Mouse (Mus musculus): ENCODE data around the gene Fam172a. TPM values are rescaled to one million over a fixed set of nuclear protein-coding genes. Genes with fewer than 3 reads are reported as not detected.

Gene Fam172a
- polyA plus RNA-seq, 1 experiment from 2014 or later = 9.9 TPM

- WGBS (ENCODE audit: insufficient replicate concordance) = 74% methylated on average over 1 of the region's 1 CpGs
- Histone ChIP-seq H3K36me3 (replicated peaks; ENCODE audit: insufficient read depth, low read length) (no peaks in the 10 kb centered on the region), H3K4me3 (ENCODE audit: low read depth, low read length) (no peak overlapping the region), H3K9ac (replicated peaks) (no peak overlapping the region), H3K4me1 (ENCODE audit: insufficient read depth) (no peaks in the 10 kb centered on the region), H3K4me2 (ENCODE audit: low read depth, low read length) (no peak overlapping the region), H3K27me3 (ENCODE audit: insufficient read depth, low read length) (no peaks in the 10 kb centered on the region), H3K9me3 (ENCODE audit: low read length) (peaks cover 6% of the 10 kb centered on the region; the same call in 1 of the 2 replicates), H3K27ac (ENCODE audit: low read depth) (no peak overlapping the region)
- DNase-seq (no peak), ATAC-seq (no peak)
- TF ChIP-seq CTCF (IDR thresholded peaks at IDR 0.05; ENCODE audit: low read depth) (no peak), EP300 (IDR thresholded peaks at IDR 0.05; ENCODE audit: low read depth) (no peak)
These were observed 108.6 kb downstream of the Fam172a start for GRCm38 (mm10) chr13:77810449-77810848.

- no peak for TF ChIP-seq CTCF (IDR thresholded peaks at IDR 0.05; ENCODE audit: low read depth)
- TF ChIP-seq EP300 (IDR thresholded peaks at IDR 0.05; ENCODE audit: low read depth) = no peak
These were observed 124.3 kb downstream of the Fam172a start for GRCm38 (mm10) chr13:77826138-77826537.

GRCm38 (mm10) chr13:77843017-77843654 lies 141.3 kb downstream of the Fam172a start:
- DNase-seq = no peak
- Histone ChIP-seq H3K4me3 (ENCODE audit: low read depth, low read length) (no peak overlapping the region), H3K9me3 (ENCODE audit: low read length) (no peaks in the 10 kb centered on the region), H3K27me3 (ENCODE audit: insufficient read depth, low read length) (no peaks in the 10 kb centered on the region), H3K27ac (ENCODE audit: low read depth) (no peak overlapping the region), H3K9ac (replicated peaks) (no peak overlapping the region), H3K4me2 (ENCODE audit: low read depth, low read length) (no peak overlapping the region), H3K4me1 (ENCODE audit: insufficient read depth) (no peaks in the 10 kb centered on the region), H3K36me3 (replicated peaks; ENCODE audit: insufficient read depth, low read length) (no peaks in the 10 kb centered on the region)
- TF ChIP-seq EP300 (IDR thresholded peaks at IDR 0.05; ENCODE audit: low read depth) (no peak), CTCF (IDR thresholded peaks at IDR 0.05; ENCODE audit: low read depth) (no peak)
- 80% methylated on average over 2 of the region's 2 CpGs for WGBS (ENCODE audit: insufficient replicate concordance)
- no peak for ATAC-seq

More at GRCm38 (mm10) chr13:77826138-77826537, 124.3 kb downstream of the Fam172a start:
- H3K27me3 ChIP-seq (ENCODE audit: insufficient read depth, low read length) = no peaks in the 10 kb centered on the region
- no peak overlapping the region for H3K4me2 ChIP-seq (ENCODE audit: low read depth, low read length)
- H3K4me1 ChIP-seq (ENCODE audit: insufficient read depth) = no peaks in the 10 kb centered on the region
- no peak overlapping the region for H3K27ac ChIP-seq (ENCODE audit: low read depth)
- no peaks in the 10 kb centered on the region for H3K36me3 ChIP-seq (replicated peaks; ENCODE audit: insufficient read depth, low read length)
- 62% methylated on average over 4 of the region's 4 CpGs for WGBS (ENCODE audit: insufficient replicate concordance)
- DNase-seq (no peak), ATAC-seq (no peak)
- no peak overlapping the region for H3K9ac ChIP-seq (replicated peaks)
- no peak overlapping the region for H3K4me3 ChIP-seq (ENCODE audit: low read depth, low read length)
- H3K9me3 ChIP-seq (ENCODE audit: low read length) = no peaks in the 10 kb centered on the region

- Histone ChIP-seq H3K4me1 (ENCODE audit: insufficient read depth) (no peaks in the 10 kb centered on the region), H3K9me3 (ENCODE audit: low read length) (no peaks in the 10 kb centered on the region), H3K4me2 (ENCODE audit: low read depth, low read length) (no peak overlapping the region), H3K27me3 (ENCODE audit: insufficient read depth, low read length) (no peaks in the 10 kb centered on the region), H3K4me3 (ENCODE audit: low read depth, low read length) (no peak overlapping the region), H3K9ac (replicated peaks) (no peak overlapping the region), H3K36me3 (replicated peaks; ENCODE audit: insufficient read depth, low read length) (no peaks in the 10 kb centered on the region), H3K27ac (ENCODE audit: low read depth) (no peak overlapping the region)
- DNase-seq = peak; percentile 16
- no peak for ATAC-seq
- WGBS (ENCODE audit: insufficient replicate concordance) = 77% methylated on average over 4 of the region's 4 CpGs
- peak; percentile 28; the same call in 1 of the 2 replicates for TF ChIP-seq CTCF (IDR thresholded peaks at IDR 0.05; ENCODE audit: low read depth)
- TF ChIP-seq EP300 (IDR thresholded peaks at IDR 0.05; ENCODE audit: low read depth) = no peak
These were observed 147.0 kb downstream of the Fam172a start for GRCm38 (mm10) chr13:77848868-77849267.

- TF ChIP-seq CTCF (IDR thresholded peaks at IDR 0.05; ENCODE audit: low read depth) (peak; percentile 37), EP300 (IDR thresholded peaks at IDR 0.05; ENCODE audit: low read depth) (no peak)
- no peaks in the 10 kb centered on the region for H3K36me3 ChIP-seq (replicated peaks; ENCODE audit: insufficient read depth, low read length)
- ATAC-seq = no peak
- WGBS (ENCODE audit: insufficient replicate concordance) = 84% methylated on average over 1 of the region's 1 CpGs
- no peak overlapping the region for H3K4me2 ChIP-seq (ENCODE audit: low read depth, low read length)
- no peaks in the 10 kb centered on the region for H3K9me3 ChIP-seq (ENCODE audit: low read length)
- DNase-seq = no peak
- no peak overlapping the region for H3K9ac ChIP-seq (replicated peaks)
- H3K4me1 ChIP-seq (ENCODE audit: insufficient read depth) = no peaks in the 10 kb centered on the region
- no peak overlapping the region for H3K27ac ChIP-seq (ENCODE audit: low read depth)
- no peaks in the 10 kb centered on the region for H3K27me3 ChIP-seq (ENCODE audit: insufficient read depth, low read length)
- H3K4me3 ChIP-seq (ENCODE audit: low read depth, low read length) = no peak overlapping the region
These were observed 163.0 kb downstream of the Fam172a start for GRCm38 (mm10) chr13:77864804-77865203.

- ATAC-seq = no peak
- WGBS (ENCODE audit: insufficient replicate concordance) = 64% methylated on average over 2 of the region's 2 CpGs
- TF ChIP-seq EP300 (IDR thresholded peaks at IDR 0.05; ENCODE audit: low read depth) = no peak
These were observed 166.5 kb downstream of the Fam172a start for GRCm38 (mm10) chr13:77868314-77868713.

More at GRCm38 (mm10) chr13:77868314-77868713, 166.5 kb downstream of the Fam172a start:
- H3K9ac ChIP-seq (replicated peaks) = no peak overlapping the region
- H3K9me3 ChIP-seq (ENCODE audit: low read length) = no peaks in the 10 kb centered on the region
- no peak overlapping the region for H3K27ac ChIP-seq (ENCODE audit: low read depth)
- H3K4me1 ChIP-seq (ENCODE audit: insufficient read depth) = no peaks in the 10 kb centered on the region
- no peak overlapping the region for H3K4me2 ChIP-seq (ENCODE audit: low read depth, low read length)
- no peaks in the 10 kb centered on the region for H3K36me3 ChIP-seq (replicated peaks; ENCODE audit: insufficient read depth, low read length)
- DNase-seq = no peak
- no peak overlapping the region for H3K4me3 ChIP-seq (ENCODE audit: low read depth, low read length)
- no peaks in the 10 kb centered on the region for H3K27me3 ChIP-seq (ENCODE audit: insufficient read depth, low read length)

Data from liver, postnatal 0 days (tissue).